Mouse (Mus musculus): Measurements from ENCODE around the gene Arl6ip5. TPM values are rescaled to one million over a fixed set of nuclear protein-coding genes. Genes with fewer than 3 reads are reported as not detected.

The Arl6ip5 gene
- polyA plus RNA-seq, 1 experiment from 2014 or later: 91.9 TPM

GRCm38 (mm10) chr6:97202477-97202876 lies 8.0 kb upstream of the Arl6ip5 start:
- 47% methylated on average over 3 of the region's 3 CpGs for WGBS
- TF ChIP-seq EP300 (IDR thresholded peaks at IDR 0.05): no peak
- TF ChIP-seq CTCF (IDR thresholded peaks at IDR 0.05): no peak
- Histone ChIP-seq H3K9me3 (ENCODE audit: low read length) (no peaks in the 10 kb centered on the region), H3K27ac (ENCODE audit: low read length) (no peak overlapping the region), H3K27me3 (replicated peaks; ENCODE audit: insufficient read depth, low read length) (no peaks in the 10 kb centered on the region), H3K4me3 (ENCODE audit: low read depth, low read length) (no peak overlapping the region), H3K4me2 (replicated peaks; ENCODE audit: low read depth, low read length) (no peak overlapping the region), H3K36me3 (ENCODE audit: insufficient read depth, low read length) (no peaks in the 10 kb centered on the region), H3K9ac (replicated peaks; ENCODE audit: low read depth) (no peak overlapping the region), H3K4me1 (ENCODE audit: insufficient read depth, low read depth, low read length) (peaks cover 5% of the 10 kb centered on the region)
- DNase-seq (ENCODE audit: low spot score): no peak
- no peak for ATAC-seq

- WGBS: 9% methylated on average over 9 of the region's 9 CpGs
- 0 out of 2 replicates have a peak overlapping the region, but pooled peaks have one; percentile 23 for H3K27ac ChIP-seq (ENCODE audit: low read length)
These were observed 6.1 kb upstream of the Arl6ip5 start for GRCm38 (mm10) chr6:97204252-97204869.

GRCm38 (mm10) chr6:97204952-97205351 lies 5.5 kb upstream of the Arl6ip5 start:
- peak overlapping the region; percentile 86 for H3K9ac ChIP-seq (replicated peaks; ENCODE audit: low read depth)
- TF ChIP-seq CTCF (IDR thresholded peaks at IDR 0.05) (no peak), EP300 (IDR thresholded peaks at IDR 0.05) (no peak)
- peak overlapping the region; percentile 87 for H3K4me2 ChIP-seq (replicated peaks; ENCODE audit: low read depth, low read length)
- ATAC-seq (peak; percentile 24), DNase-seq (ENCODE audit: low spot score) (peak; percentile 32)
- H3K36me3 ChIP-seq (ENCODE audit: insufficient read depth, low read length): no peaks in the 10 kb centered on the region
- H3K27ac ChIP-seq (ENCODE audit: low read length): peak overlapping the region; percentile 81
- peaks cover 5% of the 10 kb centered on the region for H3K4me1 ChIP-seq (ENCODE audit: insufficient read depth, low read depth, low read length)
- WGBS: under 1% methylated on average over 16 of the region's 16 CpGs
- no peaks in the 10 kb centered on the region for H3K27me3 ChIP-seq (replicated peaks; ENCODE audit: insufficient read depth, low read length)
- H3K9me3 ChIP-seq (ENCODE audit: low read length): no peaks in the 10 kb centered on the region
- H3K4me3 ChIP-seq (ENCODE audit: low read depth, low read length): peak overlapping the region; percentile 80

More at GRCm38 (mm10) chr6:97204252-97204869, 6.1 kb upstream of the Arl6ip5 start:
- H3K27me3 ChIP-seq (replicated peaks; ENCODE audit: insufficient read depth, low read length): no peaks in the 10 kb centered on the region
- peak overlapping the region; percentile 80 for H3K4me3 ChIP-seq (ENCODE audit: low read depth, low read length)
- DNase-seq (ENCODE audit: low spot score) (no peak), ATAC-seq (no peak)
- H3K9ac ChIP-seq (replicated peaks; ENCODE audit: low read depth): peak overlapping the region; percentile 86
- no peak for TF ChIP-seq CTCF (IDR thresholded peaks at IDR 0.05)
- TF ChIP-seq EP300 (IDR thresholded peaks at IDR 0.05): no peak
- no peaks in the 10 kb centered on the region for H3K9me3 ChIP-seq (ENCODE audit: low read length)
- H3K4me2 ChIP-seq (replicated peaks; ENCODE audit: low read depth, low read length): peak overlapping the region; percentile 87
- H3K36me3 ChIP-seq (ENCODE audit: insufficient read depth, low read length): no peaks in the 10 kb centered on the region
- H3K4me1 ChIP-seq (ENCODE audit: insufficient read depth, low read depth, low read length): peaks cover 5% of the 10 kb centered on the region

- H3K27me3 ChIP-seq (replicated peaks; ENCODE audit: insufficient read depth, low read length): no peaks in the 10 kb centered on the region
- ATAC-seq (peak; percentile 97), DNase-seq (ENCODE audit: low spot score) (peak; percentile 99)
- peaks cover 5% of the 10 kb centered on the region for H3K4me1 ChIP-seq (ENCODE audit: insufficient read depth, low read depth, low read length)
- under 1% methylated on average over 36 of the region's 38 CpGs for WGBS
- H3K4me2 ChIP-seq (replicated peaks; ENCODE audit: low read depth, low read length): peak within 1 kb of the TSS; percentile 87
- peak within 1 kb of the TSS; percentile 80 for H3K4me3 ChIP-seq (ENCODE audit: low read depth, low read length)
- no peaks in the 10 kb centered on the region for H3K36me3 ChIP-seq (ENCODE audit: insufficient read depth, low read length)
- peak within 1 kb of the TSS; percentile 81 for H3K27ac ChIP-seq (ENCODE audit: low read length)
- H3K9me3 ChIP-seq (ENCODE audit: low read length): no peaks in the 10 kb centered on the region
- H3K9ac ChIP-seq (replicated peaks; ENCODE audit: low read depth): peak within 1 kb of the TSS; percentile 86
- TF ChIP-seq EP300 (IDR thresholded peaks at IDR 0.05) (no peak), CTCF (IDR thresholded peaks at IDR 0.05) (no peak)
These were observed 5.0 kb upstream of the Arl6ip5 start, which contains the start of gene Uba3 for GRCm38 (mm10) chr6:97205439-97205885. Gene Uba3 (minus strand): TSS chr6:97205647.

GRCm38 (mm10) chr6:97207085-97207484 lies 3.4 kb upstream of the Arl6ip5 start:
- H3K9me3 ChIP-seq (ENCODE audit: low read length): no peaks in the 10 kb centered on the region
- peaks cover 7% of the 10 kb centered on the region for H3K4me1 ChIP-seq (ENCODE audit: insufficient read depth, low read depth, low read length)
- H3K9ac ChIP-seq (replicated peaks; ENCODE audit: low read depth): no peak overlapping the region
- H3K4me2 ChIP-seq (replicated peaks; ENCODE audit: low read depth, low read length): no peak overlapping the region
- WGBS: 62% methylated on average over 4 of the region's 4 CpGs
- ATAC-seq: no peak
- H3K4me3 ChIP-seq (ENCODE audit: low read depth, low read length): no peak overlapping the region
- DNase-seq (ENCODE audit: low spot score): no peak
- no peak for TF ChIP-seq CTCF (IDR thresholded peaks at IDR 0.05)
- TF ChIP-seq EP300 (IDR thresholded peaks at IDR 0.05): no peak
- H3K27me3 ChIP-seq (replicated peaks; ENCODE audit: insufficient read depth, low read length): no peaks in the 10 kb centered on the region
- no peaks in the 10 kb centered on the region for H3K36me3 ChIP-seq (ENCODE audit: insufficient read depth, low read length)
- H3K27ac ChIP-seq (ENCODE audit: low read length): no peak overlapping the region

GRCm38 (mm10) chr6:97208406-97208805 lies 2.1 kb upstream of the Arl6ip5 start:
- ATAC-seq (no peak), DNase-seq (ENCODE audit: low spot score) (peak; percentile 53)
- Histone ChIP-seq H3K36me3 (ENCODE audit: insufficient read depth, low read length) (no peaks in the 10 kb centered on the region), H3K4me3 (ENCODE audit: low read depth, low read length) (no peak overlapping the region), H3K9me3 (ENCODE audit: low read length) (no peaks in the 10 kb centered on the region), H3K4me2 (replicated peaks; ENCODE audit: low read depth, low read length) (no peak overlapping the region), H3K9ac (replicated peaks; ENCODE audit: low read depth) (no peak overlapping the region), H3K4me1 (ENCODE audit: insufficient read depth, low read depth, low read length) (peaks cover 10% of the 10 kb centered on the region), H3K27ac (ENCODE audit: low read length) (peak overlapping the region; percentile 43), H3K27me3 (replicated peaks; ENCODE audit: insufficient read depth, low read length) (no peaks in the 10 kb centered on the region)
- 24% methylated on average over 3 of the region's 3 CpGs for WGBS
- peak; percentile 32; the same call in 1 of the 2 replicates for TF ChIP-seq EP300 (IDR thresholded peaks at IDR 0.05)
- TF ChIP-seq CTCF (IDR thresholded peaks at IDR 0.05): no peak
